Mouse (Mus musculus) lung, postnatal 0 days (tissue): ENCODE results near the gene Tdrd9.

ENCODE experiments used
- CTCF ChIP-seq: IDR thresholded peaks from 2 replicates; pipeline ENCODE4 v1.5.1; 2016; ENCODE audit warnings: antibody characterized with exemption, mild to moderate bottlenecking
- EP300 ChIP-seq: IDR thresholded peaks from 2 replicates; pipeline ENCODE4 v1.6.1; 2016; ENCODE audit warnings: antibody characterized with exemption, mild to moderate bottlenecking, control low read depth

DNA sequence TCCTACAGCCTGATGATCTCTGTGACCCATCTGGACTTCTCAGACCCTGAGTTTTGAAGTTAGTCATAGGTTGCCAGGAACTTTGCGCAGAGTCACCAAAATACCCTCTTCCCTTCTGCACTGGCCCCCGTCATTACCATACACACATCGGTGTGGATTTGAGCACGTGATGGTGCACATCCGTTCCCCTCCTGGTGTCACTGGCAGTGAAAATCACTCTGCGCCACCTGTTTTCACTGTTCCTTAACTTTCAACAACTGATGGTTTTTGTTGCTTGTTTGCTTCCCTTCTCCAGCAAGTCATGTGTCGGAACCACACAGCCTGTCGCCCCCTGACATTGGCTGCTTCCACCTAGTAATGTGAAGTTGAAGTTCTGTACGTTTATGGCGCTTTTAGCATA is 1.1 kb downstream of the Tdrd9 start:
- TF ChIP-seq EP300 (no peak), CTCF (no peak)
